Mouse (Mus musculus) limb, embryonic 11.5 days (tissue): ENCODE measurements around the gene Shank3. TPM values are rescaled to one million over a fixed set of nuclear protein-coding genes. Genes with fewer than 3 reads are reported as not detected.

Experiments
- ATAC-seq: fragments of 200-750 bp; cut with Nextera tagmentation; 2 replicates; pipeline ENCODE4 v1.8.0; 2017; ENCODE audit warnings: low read depth; ENCODE audit not compliant: insufficient number of reproducible peaks, low FRiP score, low TSS enrichment
- DNase-seq: peaks from one replicate; pipeline ENCODE4 v3.0.0-alpha.2; 2015; ENCODE audit warnings: low spot score
- H3K27ac ChIP-seq: fragments of 300-500 bp; sonication (generic); replicated peaks from 2 replicates; pipeline ENCODE4 v1.5.1; 2014; ENCODE audit warnings: low read depth, mild to moderate bottlenecking, low read length
- H3K27me3 ChIP-seq: fragments of 300-500 bp; sonication (generic); 2 replicates; pipeline ENCODE4 v1.6.1; 2014; ENCODE audit warnings: mild to moderate bottlenecking, low read length, mixed read lengths; ENCODE audit not compliant: control insufficient read depth, insufficient read depth
- H3K36me3 ChIP-seq: fragments of 300-500 bp; sonication (generic); 2 replicates; pipeline ENCODE4 v1.6.1; 2014; ENCODE audit warnings: mild to moderate bottlenecking, low read length, moderate library complexity, mixed read lengths; ENCODE audit not compliant: control insufficient read depth, insufficient read depth
- H3K4me1 ChIP-seq: fragments of 300-500 bp; sonication (generic); 2 replicates; pipeline ENCODE4 v1.6.1; 2014; ENCODE audit warnings: low read length, mixed read lengths; ENCODE audit not compliant: control insufficient read depth, insufficient read depth
- H3K4me2 ChIP-seq: fragments of 300-500 bp; sonication (generic); 2 replicates; pipeline ENCODE4 v1.6.1; 2014; ENCODE audit warnings: low read depth, mild to moderate bottlenecking, moderate library complexity; ENCODE audit not compliant: severe bottlenecking
- H3K4me3 ChIP-seq: fragments of 300-500 bp; sonication (generic); 2 replicates; pipeline ENCODE4 v1.5.1; 2014; ENCODE audit warnings: low read depth, low read length
- H3K9ac ChIP-seq: fragments of 300-500 bp; sonication (generic); 2 replicates; pipeline ENCODE4 v1.6.1; 2014; ENCODE audit warnings: mild to moderate bottlenecking, low read length
- H3K9me3 ChIP-seq: fragments of 300-500 bp; sonication (generic); 2 replicates; pipeline ENCODE4 v1.6.1; 2016; ENCODE audit warnings: low read length; ENCODE audit not compliant: control insufficient read depth
- WGBS: fragments of 180-500 bp; shearing (Covaris S2); extraction: QIAGEN DNeasy Blood & Tissue Kit; methylation state at CpG from one replicate; pipeline ENCODE4 v1.1.7; 2014; 5-methylcytosine and 5-hydroxymethylcytosine counted together
- polyA plus RNA-seq: library from polyadenylated mRNA; unstranded; fragments of >200 nt; fragmentation: Nextera tagmentation; extraction: Ambion mirVana; gene quantifications from 2 replicates; pipeline ENCODE4 v1.2.1, GENCODE M21; 2014

Shank3 gene
- polyA plus RNA-seq, 1 experiment from 2014 or later = 1.9 TPM

DNA sequence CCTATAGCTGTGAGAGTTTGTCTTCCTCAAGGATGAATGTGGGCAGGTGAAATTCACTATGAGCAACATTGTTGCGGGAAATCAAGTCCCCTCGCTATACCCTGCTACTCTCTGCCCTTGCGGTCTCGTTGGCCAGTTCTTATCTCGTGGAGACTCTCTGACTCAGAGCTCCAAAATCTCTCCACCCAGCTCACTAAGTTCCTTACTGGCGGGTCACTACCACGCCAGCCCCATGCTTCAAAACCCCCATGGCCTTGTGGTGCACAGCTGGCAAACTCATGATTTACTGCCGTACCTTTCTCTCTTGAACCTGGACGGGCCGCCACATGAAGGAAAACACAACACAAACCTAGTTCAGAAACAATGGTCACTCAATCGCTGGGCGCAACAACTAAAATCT, 11.2 kb upstream of the Shank3 start:
- H3K27ac ChIP-seq = no peak overlapping the region
- no peaks in the 10 kb centered on the region for H3K36me3 ChIP-seq
- no peak overlapping the region for H3K4me2 ChIP-seq
- no peaks in the 10 kb centered on the region for H3K27me3 ChIP-seq
- no peak for DNase-seq
- no peaks in the 10 kb centered on the region for H3K4me1 ChIP-seq
- H3K9ac ChIP-seq = no peak overlapping the region
- H3K4me3 ChIP-seq = no peak overlapping the region
- 77% methylated on average over 12 of the region's 12 CpGs for WGBS
- H3K9me3 ChIP-seq = no peaks in the 10 kb centered on the region
- ATAC-seq = no peak

DNA sequence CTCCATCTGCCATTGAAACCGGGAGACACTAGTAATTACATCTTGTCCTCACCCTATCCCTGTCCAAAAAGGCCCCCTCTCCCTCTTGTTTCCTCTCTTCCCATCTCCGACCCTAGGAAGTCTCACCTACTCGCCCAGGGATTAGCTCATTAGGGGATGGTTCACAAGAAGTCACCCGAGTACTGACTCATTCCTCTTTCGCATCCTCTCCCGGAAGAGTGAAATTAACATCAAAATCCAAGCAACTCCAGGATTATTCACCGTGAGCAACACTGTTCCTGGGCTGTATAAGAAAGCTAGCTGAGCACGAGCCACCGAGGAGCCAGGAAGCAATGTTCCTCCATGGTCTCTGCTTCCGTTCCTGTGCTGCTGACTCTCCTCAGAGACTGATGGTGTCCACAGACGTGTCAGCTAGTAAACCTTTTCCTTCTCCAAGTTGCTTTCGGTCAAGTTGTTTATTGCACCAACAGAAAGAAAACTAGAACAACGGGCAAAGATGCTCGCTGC, 10.8 kb upstream of the Shank3 start:
- ATAC-seq (no peak), DNase-seq (no peak)
- H3K27ac ChIP-seq = no peak overlapping the region
- H3K9ac ChIP-seq = no peak overlapping the region
- WGBS = 42% methylated on average over 14 of the region's 14 CpGs
- H3K4me3 ChIP-seq = no peak overlapping the region
- H3K9me3 ChIP-seq = no peaks in the 10 kb centered on the region
- H3K4me1 ChIP-seq = no peaks in the 10 kb centered on the region
- H3K4me2 ChIP-seq = no peak overlapping the region
- no peaks in the 10 kb centered on the region for H3K27me3 ChIP-seq
- no peaks in the 10 kb centered on the region for H3K36me3 ChIP-seq

DNA sequence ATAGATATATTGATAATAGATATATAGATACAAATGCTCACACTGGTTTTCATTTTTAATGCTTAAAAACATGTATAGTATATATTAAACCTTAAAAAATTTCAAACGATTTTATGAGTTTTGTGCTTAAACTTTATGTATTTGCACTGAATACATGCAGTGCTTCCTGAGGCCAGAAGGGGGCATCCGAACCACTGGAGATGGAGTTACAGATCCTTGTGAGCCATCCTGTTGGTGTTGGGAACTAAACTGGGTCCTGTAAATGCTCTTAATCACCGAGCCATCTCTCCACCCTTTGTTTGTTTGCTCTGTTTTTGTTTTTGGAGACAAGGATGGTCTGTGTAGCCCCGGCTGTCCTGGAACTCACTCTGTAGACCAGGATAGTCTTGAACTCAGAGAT, 4.5 kb upstream of the Shank3 start:
- Histone ChIP-seq H3K4me2 (no peak overlapping the region), H3K4me1 (peaks cover 9% of the 10 kb centered on the region), H3K9ac (no peak overlapping the region), H3K36me3 (no peaks in the 10 kb centered on the region), H3K27ac (no peak overlapping the region), H3K27me3 (peaks cover 16% of the 10 kb centered on the region), H3K4me3 (no peak overlapping the region), H3K9me3 (no peaks in the 10 kb centered on the region)
- WGBS = 72% methylated on average over 4 of the region's 4 CpGs
- no peak for DNase-seq
- no peak for ATAC-seq

DNA sequence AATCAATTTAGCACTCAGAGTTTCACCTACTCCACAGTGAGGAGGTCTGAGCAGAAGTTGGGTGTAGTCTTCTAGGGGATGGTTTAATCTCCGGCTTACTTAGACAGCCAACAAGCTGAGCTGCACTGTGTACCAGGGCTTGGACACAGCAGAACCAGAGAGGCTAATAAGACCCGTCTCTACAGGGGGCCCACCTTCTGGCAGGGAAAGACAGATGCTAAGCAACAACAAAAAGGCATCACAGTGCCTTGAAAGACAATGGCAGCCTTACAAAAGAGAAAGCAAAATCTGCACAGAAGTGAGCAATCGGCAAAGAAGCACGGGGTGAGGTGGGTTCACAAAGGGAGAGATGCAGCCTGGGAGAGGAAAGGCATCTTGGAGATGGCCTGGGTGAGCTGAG, 3.3 kb upstream of the Shank3 start:
- H3K4me1 ChIP-seq = peaks cover 10% of the 10 kb centered on the region
- WGBS = 78% methylated on average over 4 of the region's 4 CpGs
- DNase-seq (no peak), ATAC-seq (no peak)
- no peak overlapping the region for H3K9ac ChIP-seq
- no peaks in the 10 kb centered on the region for H3K36me3 ChIP-seq
- no peak overlapping the region for H3K27ac ChIP-seq
- peaks cover 18% of the 10 kb centered on the region for H3K27me3 ChIP-seq
- no peak overlapping the region for H3K4me2 ChIP-seq
- H3K9me3 ChIP-seq = no peaks in the 10 kb centered on the region
- no peak overlapping the region for H3K4me3 ChIP-seq

GRCm38 (mm10) chr15:89496841-89497240, 2.6 kb upstream of the Shank3 start:
- no peak overlapping the region for H3K4me3 ChIP-seq
- no peaks in the 10 kb centered on the region for H3K36me3 ChIP-seq
- H3K9ac ChIP-seq = no peak overlapping the region
- DNase-seq = no peak
- H3K4me1 ChIP-seq = peaks cover 10% of the 10 kb centered on the region
- H3K27me3 ChIP-seq = peaks cover 18% of the 10 kb centered on the region
- no peak overlapping the region for H3K4me2 ChIP-seq
- no peak for ATAC-seq
- 31% methylated on average over 2 of the region's 2 CpGs for WGBS
- no peak overlapping the region for H3K27ac ChIP-seq
- H3K9me3 ChIP-seq = no peaks in the 10 kb centered on the region

- Histone ChIP-seq H3K27ac (no peak overlapping the region), H3K4me1 (peaks cover 10% of the 10 kb centered on the region), H3K4me3 (no peak overlapping the region)
Observed at GRCm38 (mm10) chr15:89497391-89498048, 1.9 kb upstream of the Shank3 start.

GRCm38 (mm10) chr15:89498049-89498960, 1.1 kb upstream of the Shank3 start:
- Histone ChIP-seq H3K4me3 (peak overlapping the region; percentile 75), H3K9ac (peak overlapping the region; percentile 85; the same call in 1 of the 2 replicates), H3K36me3 (no peaks in the 10 kb centered on the region), H3K4me2 (peak overlapping the region; percentile 73), H3K27ac (no peak overlapping the region), H3K4me1 (peaks cover 10% of the 10 kb centered on the region), H3K9me3 (no peaks in the 10 kb centered on the region), H3K27me3 (peaks cover 18% of the 10 kb centered on the region)
- 2% methylated on average over 41 of the region's 41 CpGs for WGBS
- DNase-seq (no peak), ATAC-seq (no peak)

More at GRCm38 (mm10) chr15:89497391-89498048, 1.9 kb upstream of the Shank3 start:
- no peak for DNase-seq
- Histone ChIP-seq H3K9me3 (no peaks in the 10 kb centered on the region), H3K9ac (no peak overlapping the region), H3K4me2 (no peak overlapping the region), H3K27me3 (peaks cover 18% of the 10 kb centered on the region), H3K36me3 (no peaks in the 10 kb centered on the region)
- 24% methylated on average over 4 of the region's 4 CpGs for WGBS
- no peak for ATAC-seq

DNA sequence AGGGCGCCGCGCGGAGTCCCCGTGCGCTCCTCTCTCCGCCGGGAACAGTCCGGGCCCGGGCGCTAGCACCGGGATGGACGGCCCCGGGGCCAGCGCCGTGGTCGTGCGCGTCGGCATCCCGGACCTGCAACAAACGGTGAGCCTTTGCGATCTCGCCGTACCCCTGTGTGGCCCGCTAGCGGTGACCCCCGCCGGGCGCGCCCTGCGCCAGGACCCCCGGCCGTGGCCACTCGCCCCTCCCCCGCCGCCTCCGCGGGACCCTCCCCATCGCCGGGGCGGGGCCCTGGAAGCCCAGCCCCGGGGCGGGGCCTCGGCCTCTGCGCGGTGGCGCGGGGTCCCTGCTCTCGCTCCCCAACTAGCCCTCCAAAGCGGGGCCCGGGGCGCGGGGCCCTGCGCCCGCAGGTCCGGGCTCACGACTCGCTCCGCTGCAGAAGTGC, 379 bp downstream of the Shank3 start:
- Histone ChIP-seq H3K9me3 (no peaks in the 10 kb centered on the region), H3K36me3 (no peaks in the 10 kb centered on the region), H3K27ac (no peak overlapping the region), H3K9ac (peak overlapping the region; percentile 85), H3K4me3 (peak overlapping the region; percentile 75), H3K4me2 (peak overlapping the region; percentile 73), H3K27me3 (peaks cover 18% of the 10 kb centered on the region), H3K4me1 (peaks cover 10% of the 10 kb centered on the region)
- 0% methylated on average over 35 of the region's 60 CpGs for WGBS
- DNase-seq = peak; percentile 80
- peak; percentile 73 for ATAC-seq
